Mouse (Mus musculus): ENCODE results near the gene Tex2. TPM values are rescaled to one million over a fixed set of nuclear protein-coding genes. Genes with fewer than 3 reads are reported as not detected.

Gene Tex2
- polyA plus RNA-seq, 1 experiment from 2014 or later, result 8.9 TPM

DNA sequence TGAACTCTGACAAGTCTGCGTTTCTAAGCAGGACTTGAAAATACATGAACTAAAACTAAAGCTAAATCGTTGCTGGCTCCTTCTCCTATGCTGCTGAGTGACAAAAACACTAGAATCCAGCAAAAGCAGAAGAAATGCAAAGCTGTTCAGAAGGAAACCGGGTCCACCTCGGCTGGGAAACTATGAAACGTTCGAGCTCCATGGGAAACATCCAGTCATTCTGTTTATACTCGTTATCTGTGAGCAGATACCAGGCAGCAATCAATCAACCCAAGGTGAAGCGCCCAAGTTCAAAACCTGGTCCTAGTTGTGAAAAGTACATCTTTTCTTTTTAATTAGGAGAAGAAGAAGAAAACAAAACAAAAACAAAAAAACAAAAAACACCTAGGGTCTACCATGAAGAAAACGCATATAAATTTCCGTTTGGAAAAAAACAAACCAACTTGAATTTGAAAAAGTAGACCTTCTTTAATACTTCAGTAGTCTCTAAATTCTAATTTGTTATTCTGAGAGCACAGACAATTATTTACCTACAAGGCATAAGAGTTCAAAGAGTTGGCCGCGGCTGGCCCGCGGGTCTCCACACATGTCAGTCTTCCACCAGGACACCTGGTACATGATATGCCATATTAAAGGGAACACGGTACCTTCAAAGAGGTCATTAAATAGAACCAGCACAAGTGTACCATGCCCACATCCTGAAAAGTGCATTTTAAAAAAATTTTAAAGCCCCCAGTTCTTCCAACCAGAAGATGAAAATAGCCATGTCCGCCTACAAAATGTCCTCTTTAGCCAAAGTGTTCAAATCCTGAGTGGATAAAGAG lies 127.0 kb downstream of the Tex2 start:
- Histone ChIP-seq H3K36me3 (ENCODE audit: insufficient read depth, low read length) (no peaks in the 10 kb centered on the region), H3K4me2 (replicated peaks; ENCODE audit: low read depth, low read length) (peak overlapping the region; percentile 73), H3K9me3 (ENCODE audit: low read length) (no peaks in the 10 kb centered on the region), H3K4me1 (ENCODE audit: insufficient read depth, low read depth, low read length) (peaks cover 8% of the 10 kb centered on the region), H3K4me3 (ENCODE audit: low read depth, low read length) (peak overlapping the region; percentile 94), H3K9ac (replicated peaks; ENCODE audit: low read depth) (peak overlapping the region; percentile 84; the same call in 1 of the 2 replicates), H3K27ac (ENCODE audit: low read length) (no peak overlapping the region), H3K27me3 (replicated peaks; ENCODE audit: insufficient read depth, low read length) (no peaks in the 10 kb centered on the region)
- DNase-seq (ENCODE audit: low spot score) (no peak), ATAC-seq (no peak)
- TF ChIP-seq CTCF (IDR thresholded peaks at IDR 0.05) (no peak), EP300 (IDR thresholded peaks at IDR 0.05) (no peak)
- WGBS, result 15% methylated on average over 16 of the region's 16 CpGs

DNA sequence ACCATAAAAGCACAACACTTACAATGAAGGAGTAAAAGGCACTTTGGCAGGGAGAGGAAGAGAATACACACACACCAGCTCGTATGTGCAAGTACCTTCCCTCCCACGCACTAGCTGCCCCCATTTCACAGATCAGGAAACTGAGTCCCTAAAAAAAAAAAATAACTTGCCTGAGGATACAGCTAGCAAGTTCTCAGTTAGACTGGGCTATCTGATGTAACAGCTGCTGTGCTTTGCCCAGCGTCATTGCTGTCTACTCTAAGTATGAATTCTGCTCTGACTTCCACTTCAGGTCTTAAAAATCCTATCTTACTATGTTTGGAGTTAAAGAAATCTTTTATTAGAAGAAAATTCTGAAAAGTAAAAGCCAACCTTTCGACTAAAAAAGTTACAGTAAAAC lies 127.6 kb downstream of the Tex2 start:
- no peak for DNase-seq (ENCODE audit: low spot score)
- Histone ChIP-seq H3K4me3 (ENCODE audit: low read depth, low read length) (peak overlapping the region; percentile 94; the same call in 1 of the 2 replicates), H3K9me3 (ENCODE audit: low read length) (no peaks in the 10 kb centered on the region), H3K4me2 (replicated peaks; ENCODE audit: low read depth, low read length) (peak overlapping the region; percentile 73), H3K27me3 (replicated peaks; ENCODE audit: insufficient read depth, low read length) (no peaks in the 10 kb centered on the region), H3K27ac (ENCODE audit: low read length) (no peak overlapping the region), H3K36me3 (ENCODE audit: insufficient read depth, low read length) (no peaks in the 10 kb centered on the region), H3K4me1 (ENCODE audit: insufficient read depth, low read depth, low read length) (peaks cover 8% of the 10 kb centered on the region), H3K9ac (replicated peaks; ENCODE audit: low read depth) (0 out of 2 replicates have a peak overlapping the region, but pooled peaks have one; percentile 16)
- ATAC-seq, result no peak
- TF ChIP-seq EP300 (IDR thresholded peaks at IDR 0.05) (no peak), CTCF (IDR thresholded peaks at IDR 0.05) (no peak)
- WGBS, result 75% methylated on average over 4 of the region's 4 CpGs

DNA sequence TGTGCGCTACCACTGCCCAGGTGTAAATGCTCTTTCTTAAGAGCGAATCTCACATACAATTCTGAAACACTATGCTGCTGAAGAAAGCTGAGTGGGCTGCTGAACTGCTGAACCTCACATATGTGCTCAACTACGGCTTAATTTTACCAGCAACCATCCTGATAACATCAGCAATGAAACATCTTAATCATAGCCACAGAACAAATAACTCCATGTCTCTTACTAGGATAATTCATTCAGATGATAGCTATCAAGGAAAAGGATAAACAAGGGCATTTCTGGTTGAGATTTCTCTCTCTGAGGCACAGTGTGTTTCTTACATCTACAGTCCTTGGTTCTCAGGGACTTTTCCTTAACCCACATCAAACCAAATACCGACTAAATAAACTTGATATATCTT lies 128.3 kb downstream of the Tex2 start:
- Histone ChIP-seq H3K9me3 (ENCODE audit: low read length) (no peaks in the 10 kb centered on the region), H3K27ac (ENCODE audit: low read length) (no peak overlapping the region), H3K4me3 (ENCODE audit: low read depth, low read length) (no peak overlapping the region), H3K4me1 (ENCODE audit: insufficient read depth, low read depth, low read length) (peaks cover 11% of the 10 kb centered on the region), H3K27me3 (replicated peaks; ENCODE audit: insufficient read depth, low read length) (no peaks in the 10 kb centered on the region), H3K9ac (replicated peaks; ENCODE audit: low read depth) (no peak overlapping the region), H3K4me2 (replicated peaks; ENCODE audit: low read depth, low read length) (no peak overlapping the region), H3K36me3 (ENCODE audit: insufficient read depth, low read length) (no peaks in the 10 kb centered on the region)
- DNase-seq (ENCODE audit: low spot score), result no peak
- WGBS, result 76% methylated on average over 4 of the region's 4 CpGs
- no peak for ATAC-seq
- TF ChIP-seq EP300 (IDR thresholded peaks at IDR 0.05) (no peak), CTCF (IDR thresholded peaks at IDR 0.05) (no peak)

DNA sequence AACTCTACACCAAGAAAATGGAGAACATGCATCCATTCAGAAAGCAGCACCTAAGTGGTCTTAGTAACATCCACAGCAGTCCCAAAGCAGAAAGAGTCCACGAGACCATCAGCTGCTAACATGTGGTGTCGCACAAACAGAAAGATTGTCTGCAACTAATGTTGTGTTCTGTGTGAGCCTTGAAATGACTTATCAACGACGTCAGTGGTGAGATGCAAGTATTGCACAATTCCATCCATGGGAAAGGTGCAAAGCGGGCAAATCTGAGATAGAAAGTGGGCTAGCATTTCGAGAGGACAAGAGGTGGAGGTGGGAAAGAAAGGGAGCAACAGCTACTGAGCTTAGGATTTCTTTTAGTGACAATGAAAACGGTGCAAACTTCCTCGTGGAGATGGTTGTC lies 130.4 kb downstream of the Tex2 start:
- Histone ChIP-seq H3K36me3 (ENCODE audit: insufficient read depth, low read length) (no peaks in the 10 kb centered on the region), H3K9me3 (ENCODE audit: low read length) (no peaks in the 10 kb centered on the region), H3K9ac (replicated peaks; ENCODE audit: low read depth) (no peak overlapping the region), H3K4me2 (replicated peaks; ENCODE audit: low read depth, low read length) (no peak overlapping the region), H3K4me3 (ENCODE audit: low read depth, low read length) (no peak overlapping the region), H3K27ac (ENCODE audit: low read length) (no peak overlapping the region), H3K4me1 (ENCODE audit: insufficient read depth, low read depth, low read length) (peaks cover 11% of the 10 kb centered on the region), H3K27me3 (replicated peaks; ENCODE audit: insufficient read depth, low read length) (no peaks in the 10 kb centered on the region)
- no peak for TF ChIP-seq EP300 (IDR thresholded peaks at IDR 0.05)
- TF ChIP-seq CTCF (IDR thresholded peaks at IDR 0.05), result no peak
- WGBS, result 77% methylated on average over 8 of the region's 8 CpGs
- ATAC-seq (no peak), DNase-seq (ENCODE audit: low spot score) (no peak)

DNA sequence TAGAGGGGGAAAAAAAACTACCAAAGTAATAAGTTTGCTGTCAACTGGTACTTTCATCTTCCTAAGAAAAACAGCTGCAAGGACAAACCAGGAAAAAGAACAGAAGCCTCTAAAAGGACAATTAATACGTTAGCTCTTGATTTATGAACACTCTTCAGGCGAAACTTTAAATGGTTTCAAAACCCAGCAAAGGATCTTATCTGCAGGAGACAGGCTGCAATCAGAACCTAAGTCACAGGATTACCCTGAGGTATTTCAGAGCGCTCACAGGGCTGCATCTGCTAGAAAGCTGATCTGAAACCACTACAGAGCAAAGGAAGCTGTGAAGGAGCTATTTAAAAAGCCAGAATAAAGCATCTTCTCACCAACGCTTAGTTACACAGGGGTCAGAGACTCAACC lies 131.6 kb downstream of the Tex2 start:
- WGBS, result 55% methylated on average over 4 of the region's 4 CpGs
- Histone ChIP-seq H3K4me2 (replicated peaks; ENCODE audit: low read depth, low read length) (no peak overlapping the region), H3K9ac (replicated peaks; ENCODE audit: low read depth) (no peak overlapping the region), H3K4me3 (ENCODE audit: low read depth, low read length) (no peak overlapping the region), H3K27me3 (replicated peaks; ENCODE audit: insufficient read depth, low read length) (no peaks in the 10 kb centered on the region), H3K36me3 (ENCODE audit: insufficient read depth, low read length) (no peaks in the 10 kb centered on the region), H3K4me1 (ENCODE audit: insufficient read depth, low read depth, low read length) (peaks cover 11% of the 10 kb centered on the region), H3K9me3 (ENCODE audit: low read length) (no peaks in the 10 kb centered on the region), H3K27ac (ENCODE audit: low read length) (no peak overlapping the region)
- ATAC-seq, result no peak
- TF ChIP-seq CTCF (IDR thresholded peaks at IDR 0.05), result no peak
- TF ChIP-seq EP300 (IDR thresholded peaks at IDR 0.05), result no peak
- DNase-seq (ENCODE audit: low spot score), result no peak

DNA sequence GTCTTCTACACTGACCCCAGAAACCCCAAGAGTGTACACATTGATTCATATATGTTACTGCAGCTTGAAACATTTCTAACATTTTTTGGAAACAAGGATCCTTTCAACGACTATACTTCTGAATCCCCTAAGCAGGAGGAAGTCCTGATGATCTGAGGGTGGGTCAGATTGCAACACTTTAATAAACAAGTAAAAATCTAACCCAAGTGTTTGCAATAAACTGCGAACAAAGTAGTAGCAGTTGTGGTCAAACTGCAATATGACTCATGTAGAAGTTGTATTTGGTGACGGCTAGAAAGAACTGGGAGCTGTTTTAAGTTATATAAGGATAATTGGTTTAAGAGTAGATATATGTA lies 132.7 kb downstream of the Tex2 start:
- Histone ChIP-seq H3K4me3 (ENCODE audit: low read depth, low read length) (no peak overlapping the region), H3K9ac (replicated peaks; ENCODE audit: low read depth) (no peak overlapping the region), H3K4me2 (replicated peaks; ENCODE audit: low read depth, low read length) (no peak overlapping the region), H3K27me3 (replicated peaks; ENCODE audit: insufficient read depth, low read length) (no peaks in the 10 kb centered on the region), H3K4me1 (ENCODE audit: insufficient read depth, low read depth, low read length) (peaks cover 9% of the 10 kb centered on the region), H3K36me3 (ENCODE audit: insufficient read depth, low read length) (no peaks in the 10 kb centered on the region), H3K27ac (ENCODE audit: low read length) (no peak overlapping the region), H3K9me3 (ENCODE audit: low read length) (no peaks in the 10 kb centered on the region)
- TF ChIP-seq CTCF (IDR thresholded peaks at IDR 0.05) (no peak), EP300 (IDR thresholded peaks at IDR 0.05) (no peak)
- ATAC-seq, result 0 out of 2 replicates have a peak, but pooled peaks have one; percentile 35
- 28% methylated on average over 3 of the region's 3 CpGs for WGBS
- peak; percentile 68 for DNase-seq (ENCODE audit: low spot score)

Data from lung, postnatal 0 days (tissue).